Mouse (Mus musculus) ES-Bruce4 (cell line): ENCODE measurements at regions not wholly inside any gene's neighbourhood (a gene's known extent, or its start where the extent isn't known, plus 50 kb on each side); places are given as distances from the start of the nearest gene placed in this dataset.

Experiments
- H3K27ac ChIP-seq: 2 replicates; pipeline ENCODE4 v1.5.1; 2012; ENCODE audit warnings: low read length, inconsistent platforms; ENCODE audit not compliant: insufficient read depth
- H3K27me3 ChIP-seq: 2 replicates; pipeline ENCODE4 v1.6.1; 2012; ENCODE audit warnings: mild to moderate bottlenecking, low read length, inconsistent platforms; ENCODE audit not compliant: control insufficient read depth, poor library complexity, insufficient read depth, severe bottlenecking
- H3K36me3 ChIP-seq: 2 replicates; pipeline ENCODE4 v1.6.1; 2012; ENCODE audit warnings: inconsistent platforms, mild to moderate bottlenecking, low read length, moderate library complexity; ENCODE audit not compliant: control insufficient read depth, poor library complexity, insufficient read depth, severe bottlenecking
- H3K4me1 ChIP-seq: one replicate; pipeline ENCODE4 v1.8.1; 2011; ENCODE audit warnings: low read length; ENCODE audit not compliant: control insufficient read depth, insufficient read depth
- H3K4me3 ChIP-seq: 2 replicates; pipeline ENCODE4 v1.5.1; 2011; ENCODE audit warnings: low read depth, mild to moderate bottlenecking, low read length
- H3K9ac ChIP-seq: 2 replicates; pipeline ENCODE4 v1.6.1; 2012; ENCODE audit warnings: low read depth, mild to moderate bottlenecking, inconsistent platforms; ENCODE audit not compliant: poor library complexity, severe bottlenecking
- H3K9me3 ChIP-seq: replicated peaks from 2 replicates; pipeline ENCODE4 v1.6.1; 2012; ENCODE audit warnings: mild to moderate bottlenecking, low read length, inconsistent platforms; ENCODE audit not compliant: control insufficient read depth, poor library complexity, insufficient read depth, severe bottlenecking
- CTCF ChIP-seq: IDR thresholded peaks from one replicate; pipeline ENCODE4 v1.8.1; 2011; ENCODE audit warnings: low read depth, low read length
- EP300 ChIP-seq: IDR thresholded peaks from 2 replicates; pipeline ENCODE4 v1.6.1; 2011; ENCODE audit warnings: low read depth, low read length; ENCODE audit not compliant: insufficient read depth
- POLR2A ChIP-seq: IDR thresholded peaks from one replicate; pipeline ENCODE4 v1.8.1; 2011; ENCODE audit warnings: low read length; ENCODE audit not compliant: insufficient read depth

DNA sequence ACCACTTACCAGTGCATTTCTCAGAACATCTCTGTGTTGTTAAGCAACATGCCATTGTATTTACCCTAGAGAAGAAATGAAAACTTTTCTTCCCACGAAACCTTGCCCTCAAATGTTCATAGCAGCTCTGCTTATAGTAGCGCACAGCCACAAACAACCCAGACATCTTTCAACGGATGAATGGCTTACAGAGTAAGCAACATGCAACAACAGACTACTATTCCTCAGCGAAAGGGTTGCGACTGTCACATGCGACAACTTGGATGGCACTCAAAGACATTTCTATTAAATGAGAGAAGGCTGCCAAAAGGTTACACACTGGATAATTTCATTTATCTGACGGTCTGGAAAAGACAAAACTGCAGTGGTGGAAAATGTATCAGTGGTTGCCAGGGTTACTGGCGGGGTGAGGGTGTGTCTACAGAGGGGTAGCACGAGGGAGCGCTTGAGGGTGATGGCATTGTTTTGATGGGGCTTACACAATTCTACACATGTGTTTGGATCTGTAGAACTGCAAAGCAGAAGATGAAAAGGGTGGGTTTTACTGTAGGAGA lies 101.0 kb upstream of the 1600014C23Rik start:
- Histone ChIP-seq H3K4me3 (no peak overlapping the region), H3K36me3 (no peaks in the 10 kb centered on the region), H3K27me3 (no peaks in the 10 kb centered on the region), H3K27ac (no peak overlapping the region), H3K9ac (no peak overlapping the region), H3K9me3 (no peaks in the 10 kb centered on the region), H3K4me1 (peaks cover 2% of the 10 kb centered on the region)
- TF ChIP-seq CTCF (no peak), EP300 (no peak), POLR2A (no peak)

GRCm38 (mm10) chr17:45830324-45830723 lies 96.7 kb upstream of the 1600014C23Rik start:
- Histone ChIP-seq H3K4me3 (no peak overlapping the region), H3K4me1 (peaks cover 3% of the 10 kb centered on the region), H3K36me3 (no peaks in the 10 kb centered on the region), H3K27me3 (no peaks in the 10 kb centered on the region), H3K9ac (no peak overlapping the region), H3K9me3 (no peaks in the 10 kb centered on the region), H3K27ac (no peak overlapping the region)
- TF ChIP-seq EP300 (no peak), CTCF (peak; percentile 39)

DNA sequence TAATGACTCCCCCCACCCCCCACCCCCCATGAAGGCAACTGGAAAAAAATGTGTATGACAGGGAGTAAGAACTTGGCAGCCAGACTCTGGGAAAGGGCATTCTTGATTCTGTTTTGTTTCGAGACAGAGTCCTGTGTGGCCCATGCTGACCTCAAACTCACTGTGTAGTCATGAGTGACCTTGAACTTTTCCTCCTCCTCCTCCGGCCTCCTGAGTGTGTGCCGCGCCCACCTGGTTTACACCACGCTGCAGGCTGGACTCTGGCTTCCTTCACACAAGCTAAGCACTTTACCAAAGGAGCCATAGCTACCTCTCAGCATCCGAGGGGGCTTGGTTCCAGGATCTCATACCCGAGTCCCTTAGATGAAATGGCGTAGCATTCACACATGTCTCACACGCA lies 95.9 kb upstream of the 1600014C23Rik start:
- Histone ChIP-seq H3K36me3 (no peaks in the 10 kb centered on the region), H3K4me3 (no peak overlapping the region), H3K27ac (no peak overlapping the region), H3K4me1 (peaks cover 3% of the 10 kb centered on the region), H3K9ac (no peak overlapping the region), H3K9me3 (no peaks in the 10 kb centered on the region), H3K27me3 (no peaks in the 10 kb centered on the region)
- TF ChIP-seq EP300 (peak; percentile 51; the same call in 1 of the 2 replicates), CTCF (no peak)

GRCm38 (mm10) chr17:45828843-45829242 lies 95.2 kb upstream of the 1600014C23Rik start:
- no peak for TF ChIP-seq EP300
- TF ChIP-seq POLR2A = no peak
- no peak for TF ChIP-seq CTCF
- H3K9me3 ChIP-seq = no peaks in the 10 kb centered on the region
- H3K27me3 ChIP-seq = no peaks in the 10 kb centered on the region
- no peaks in the 10 kb centered on the region for H3K36me3 ChIP-seq
- H3K4me1 ChIP-seq = peaks cover 3% of the 10 kb centered on the region
- H3K4me3 ChIP-seq = no peak overlapping the region
- H3K9ac ChIP-seq = no peak overlapping the region
- H3K27ac ChIP-seq = no peak overlapping the region

DNA sequence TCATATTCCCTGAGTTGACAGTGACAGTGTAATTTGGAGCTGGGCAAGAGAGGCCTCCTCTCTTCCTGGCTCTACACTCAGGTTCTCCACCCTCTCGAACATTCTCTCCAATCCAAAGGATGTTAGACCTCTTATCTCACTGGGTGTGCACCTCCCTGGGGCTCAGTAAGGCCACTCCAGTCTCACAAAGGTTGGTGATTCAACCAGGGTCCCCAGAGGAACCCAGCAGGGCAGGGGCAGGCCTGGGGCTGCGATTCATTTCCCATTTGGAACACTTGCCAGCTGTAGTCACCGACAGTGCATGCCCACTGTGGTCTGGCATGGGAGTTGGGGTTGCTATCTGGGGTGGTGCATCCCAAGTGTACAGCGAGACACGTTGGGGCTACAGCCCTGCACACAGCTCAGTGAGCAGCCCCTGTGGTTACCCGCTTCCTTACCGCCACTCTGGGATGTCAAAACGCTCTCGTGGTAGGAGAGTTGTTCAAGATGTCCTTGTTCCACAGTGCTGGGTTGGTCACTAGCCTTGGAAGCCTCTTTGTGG lies 94.7 kb upstream of the 1600014C23Rik start:
- Histone ChIP-seq H3K36me3 (no peaks in the 10 kb centered on the region), H3K27me3 (no peaks in the 10 kb centered on the region), H3K9me3 (no peaks in the 10 kb centered on the region), H3K27ac (no peak overlapping the region), H3K4me1 (peaks cover 3% of the 10 kb centered on the region), H3K4me3 (no peak overlapping the region), H3K9ac (no peak overlapping the region)
- no peak for TF ChIP-seq CTCF
- TF ChIP-seq EP300 = no peak
- TF ChIP-seq POLR2A = no peak

DNA sequence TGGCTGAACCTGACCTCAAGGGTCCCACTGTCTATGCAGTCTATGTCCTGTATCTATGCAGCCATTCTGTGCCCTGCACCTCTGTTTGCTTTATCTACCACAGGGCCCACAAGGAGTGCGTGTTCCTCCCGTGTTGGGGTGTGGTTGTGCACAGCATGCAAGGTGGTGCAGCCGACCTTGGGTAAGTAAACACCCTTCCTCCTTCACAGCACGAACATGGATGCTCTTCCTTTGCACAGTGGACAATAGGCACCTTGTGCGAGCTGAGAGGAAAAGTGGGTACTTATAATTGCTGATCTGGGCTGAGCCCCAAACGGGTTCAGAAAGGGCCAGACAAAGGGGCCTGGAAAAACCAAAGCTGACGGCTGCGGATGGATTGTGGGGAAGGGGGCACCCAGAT lies 91.3 kb upstream of the 1600014C23Rik start:
- H3K27me3 ChIP-seq = no peaks in the 10 kb centered on the region
- no peaks in the 10 kb centered on the region for H3K36me3 ChIP-seq
- no peak overlapping the region for H3K4me3 ChIP-seq
- TF ChIP-seq POLR2A (no peak), EP300 (no peak), CTCF (no peak)
- H3K9ac ChIP-seq = no peak overlapping the region
- no peaks in the 10 kb centered on the region for H3K9me3 ChIP-seq
- H3K27ac ChIP-seq = no peak overlapping the region
- H3K4me1 ChIP-seq = peaks cover 10% of the 10 kb centered on the region
